Mouse (Mus musculus) left cerebral cortex, adult 9 months (tissue): Measurements from ENCODE around the gene Zfp451.
"Not testable (repeated sequence)": the region's sequence is repeated elsewhere in the genome, so short reads cannot be mapped to it uniquely, and the experiment has no call there.

ENCODE experiments used
- DNase-seq, 2 experiments: peaks; one replicate each; pipeline ENCODE4 v3.0.0; 2022; ENCODE audit warnings: low spot score in 2 of 2

Gene Zfp451

GRCm38 (mm10) chr1:33813868-33814794 is at the start of gene Zfp451:
Zfp451 (minus strand) TSS chr1:33814595.
- peak; percentile 75 to 91 for DNase-seq

GRCm38 (mm10) chr1:33846807-33847206 is 32.4 kb upstream of the Zfp451 start:
- DNase-seq: no peak

GRCm38 (mm10) chr1:33843823-33844222 is 29.4 kb upstream of the Zfp451 start:
- no peak for DNase-seq

GRCm38 (mm10) chr1:33838952-33839351 is 24.6 kb upstream of the Zfp451 start:
- DNase-seq: not testable (repeated sequence)

GRCm38 (mm10) chr1:33830586-33830985 is 16.2 kb upstream of the Zfp451 start:
- no peak for DNase-seq

- DNase-seq: peak in 1 of 2 experiments; percentile 25
These were observed 3.5 kb upstream of the Zfp451 start for GRCm38 (mm10) chr1:33817931-33818330.

GRCm38 (mm10) chr1:33813495-33813867 is 914 bp downstream of the Zfp451 start:
- no peak for DNase-seq

- no peak for DNase-seq
These were observed 11.1 kb downstream of the Zfp451 start for GRCm38 (mm10) chr1:33803323-33803722.

- DNase-seq: no peak
These were observed 14.8 kb downstream of the Zfp451 start for GRCm38 (mm10) chr1:33799620-33800019.

GRCm38 (mm10) chr1:33788493-33788892 is 25.9 kb downstream of the Zfp451 start:
- DNase-seq: no peak

GRCm38 (mm10) chr1:33788072-33788471 is 26.3 kb downstream of the Zfp451 start:
- no peak for DNase-seq

GRCm38 (mm10) chr1:33784561-33784960 is 29.8 kb downstream of the Zfp451 start:
- no peak for DNase-seq

GRCm38 (mm10) chr1:33776175-33776611 is 38.2 kb downstream of the Zfp451 start:
- peak in 1 of 2 experiments; percentile 28 for DNase-seq

GRCm38 (mm10) chr1:33772106-33772505 is 42.3 kb downstream of the Zfp451 start:
- DNase-seq: peak in 1 of 2 experiments; percentile 27

GRCm38 (mm10) chr1:33771621-33772020 is 42.8 kb downstream of the Zfp451 start:
- no peak for DNase-seq

GRCm38 (mm10) chr1:33768827-33769226 is 45.6 kb downstream of the Zfp451 start:
- no peak for DNase-seq

- no peak for DNase-seq
These were observed 46.2 kb downstream of the Zfp451 start for GRCm38 (mm10) chr1:33768091-33768787.

GRCm38 (mm10) chr1:33766520-33767508 is 47.6 kb downstream of the Zfp451 start:
- DNase-seq: no peak

- DNase-seq: no peak
These were observed 48.8 kb downstream of the Zfp451 start for GRCm38 (mm10) chr1:33765468-33766080.

GRCm38 (mm10) chr1:33763826-33764225 is 50.6 kb downstream of the Zfp451 start:
- DNase-seq: no peak

GRCm38 (mm10) chr1:33758488-33758887 is 55.9 kb downstream of the Zfp451 start:
- DNase-seq: peak in 1 of 2 experiments; percentile 22
